Mouse (Mus musculus) spleen, embryonic (tissue): ENCODE data around the gene Khdrbs1.

Experiments
- CTCF ChIA-PET: fragments of 350-600 bp; sonication (Branson Sonifier 250); formaldehyde crosslinking; loops from one replicate; lab custom pipeline; 2022; lab: Charles Lee

Gene Khdrbs1

DNA sequence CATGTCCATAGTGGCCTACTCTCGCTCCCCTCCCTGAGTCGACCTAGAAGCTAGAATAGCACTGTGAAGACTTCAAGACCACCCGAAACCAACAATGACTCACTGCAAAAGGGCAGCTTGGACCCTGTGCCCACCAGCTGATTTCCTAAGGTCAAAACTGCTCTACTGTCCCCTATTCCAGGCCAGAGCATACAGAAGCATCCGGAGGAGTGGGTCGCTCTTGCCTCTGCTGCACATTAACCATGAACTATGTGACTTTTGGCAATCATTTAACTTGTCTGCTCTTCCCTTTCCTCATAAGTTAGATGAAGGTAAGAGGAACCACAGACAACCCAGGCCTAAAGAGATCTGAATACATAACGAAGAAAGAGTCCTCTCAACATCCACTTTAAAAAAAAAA is 57.6 kb downstream of the Khdrbs1 start:
- CTCF ChIA-PET = no interaction called here

- CTCF ChIA-PET = no interaction called here
Measured at GRCm38 (mm10) chr4:129683901-129684493, 58.1 kb downstream of the Khdrbs1 start.

DNA sequence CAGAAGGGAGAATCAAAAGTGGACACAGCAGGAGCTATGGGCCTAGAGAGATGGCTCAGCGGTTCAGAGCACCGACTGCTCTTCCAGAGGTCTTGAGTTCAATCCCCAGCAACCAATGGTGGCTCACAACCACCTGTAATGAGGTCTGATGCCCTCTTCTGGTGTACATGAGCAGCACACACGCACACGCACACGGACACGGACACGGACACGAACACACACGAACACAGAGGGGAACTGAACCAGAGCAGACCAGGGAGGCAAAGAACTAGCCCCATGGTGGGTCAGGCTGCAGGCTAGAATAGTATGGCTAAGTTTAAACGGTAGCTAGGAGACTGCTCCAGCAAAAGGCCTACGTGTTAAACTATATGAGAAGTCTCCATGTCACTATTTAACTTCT is 60.3 kb downstream of the Khdrbs1 start:
- CTCF ChIA-PET = interaction anchor here (0.7 kb wide), 1 partner anchor 481 kb away, joined by 6 read pairs; no protein-coding TSS in a partner anchor

- CTCF ChIA-PET = interaction anchor here (0.7 kb wide), 1 partner anchor 104 kb away, joined by 3 read pairs; no protein-coding TSS in a partner anchor
Measured at GRCm38 (mm10) chr4:129672878-129673449, 69.1 kb downstream of the Khdrbs1 start.

DNA sequence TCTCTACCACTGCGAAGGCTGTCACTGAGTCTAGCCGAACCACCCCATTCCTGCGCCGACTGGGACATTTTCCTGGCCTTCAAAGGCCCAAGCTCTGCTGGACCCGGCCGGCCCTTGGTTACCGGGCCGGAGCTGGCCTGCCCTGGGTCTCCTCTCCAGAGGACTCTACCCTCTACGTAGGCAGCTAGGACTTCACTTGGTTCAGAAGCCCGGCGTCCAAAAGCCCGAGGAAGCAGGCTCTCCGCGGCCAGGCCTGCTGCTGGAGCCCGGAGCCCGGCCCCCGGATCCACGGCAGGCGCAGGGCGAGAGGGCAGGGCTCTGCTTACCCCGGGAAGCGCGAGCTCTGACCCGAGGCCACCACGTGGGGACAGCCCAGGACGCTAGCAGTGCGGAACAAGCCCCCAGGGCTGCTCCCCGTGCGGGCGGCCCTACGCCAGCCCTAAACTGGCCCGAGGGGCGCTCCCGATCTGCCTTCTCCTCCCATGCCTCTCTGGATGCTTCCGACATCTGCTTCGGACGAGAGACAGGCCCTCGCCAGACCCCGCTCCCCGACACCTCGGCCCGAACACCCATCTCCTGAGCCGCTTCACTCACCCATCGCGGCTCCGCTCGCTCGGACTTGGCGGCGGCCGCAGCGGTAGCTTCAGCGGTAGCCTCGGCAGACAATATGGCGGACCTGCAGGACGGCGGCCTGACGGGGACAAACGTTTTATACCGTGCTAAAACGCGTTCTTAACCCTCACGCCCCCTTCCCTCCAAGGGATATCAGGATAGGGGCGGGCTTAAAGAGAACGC is 69.8 kb downstream of the Khdrbs1 start, which contains the start of gene Kpna6:
Gene Kpna6 (minus strand): TSS at position 685 of the 795 bp plus-strand sequence.
- CTCF ChIA-PET = interaction anchor here (0.6 to 0.7 kb wide), 2 partner anchors 105 to 137 kb away, joined by 3 read pairs; no protein-coding TSS in a partner anchor

DNA sequence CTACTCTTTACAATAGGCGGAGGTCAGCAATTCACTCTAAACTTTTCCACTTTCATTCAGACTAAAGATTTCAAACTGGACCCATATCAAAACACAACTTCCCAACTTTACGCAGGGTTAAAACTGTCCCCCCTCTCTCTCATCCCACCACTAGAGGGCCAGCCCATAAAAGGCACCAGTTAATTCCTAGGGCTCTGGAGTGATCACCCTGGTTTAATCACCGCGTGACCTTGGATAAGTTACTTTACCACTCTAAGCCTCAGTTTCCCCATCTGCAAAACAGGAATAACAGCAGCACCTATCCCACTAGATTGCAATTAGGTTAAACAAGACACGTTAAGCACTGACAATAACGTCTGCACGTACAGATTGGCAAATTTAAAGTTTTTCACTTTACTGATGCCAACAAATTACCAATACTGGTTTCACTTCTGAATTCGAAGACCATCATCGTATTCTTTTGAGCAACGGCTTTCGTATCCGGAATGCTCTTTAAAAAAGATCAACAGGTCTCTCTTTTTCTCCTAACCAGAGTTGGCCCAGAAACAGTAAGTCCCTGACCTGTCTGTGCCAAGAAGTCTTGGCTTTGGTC is 70.5 kb downstream of the Khdrbs1 start:
- CTCF ChIA-PET = interaction anchor here (0.6 kb wide), 1 partner anchor 138 kb away, joined by 3 read pairs; no protein-coding TSS in a partner anchor

GRCm38 (mm10) chr4:129662255-129662813 is 79.8 kb downstream of the Khdrbs1 start:
- CTCF ChIA-PET = no interaction called here

DNA sequence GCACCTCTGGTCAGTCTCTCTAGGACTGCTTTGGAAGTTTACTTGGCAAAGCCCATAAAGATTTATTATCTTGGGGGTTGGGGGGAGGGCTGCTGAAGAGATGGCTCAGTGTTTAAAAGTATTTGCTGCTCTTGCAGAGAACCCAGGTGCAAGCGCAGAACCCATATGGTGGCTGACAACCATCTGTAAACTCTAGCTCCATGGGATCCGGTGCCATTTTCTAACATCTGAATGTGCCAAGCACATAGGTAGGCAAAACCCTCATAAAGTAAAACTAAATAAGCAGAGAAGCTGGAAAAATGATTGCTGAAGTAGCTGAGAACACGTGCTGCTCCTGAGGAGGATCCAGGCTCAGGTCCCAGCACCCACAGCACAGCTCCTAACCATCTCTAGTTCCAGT is 80.5 kb downstream of the Khdrbs1 start:
- CTCF ChIA-PET = no interaction called here

DNA sequence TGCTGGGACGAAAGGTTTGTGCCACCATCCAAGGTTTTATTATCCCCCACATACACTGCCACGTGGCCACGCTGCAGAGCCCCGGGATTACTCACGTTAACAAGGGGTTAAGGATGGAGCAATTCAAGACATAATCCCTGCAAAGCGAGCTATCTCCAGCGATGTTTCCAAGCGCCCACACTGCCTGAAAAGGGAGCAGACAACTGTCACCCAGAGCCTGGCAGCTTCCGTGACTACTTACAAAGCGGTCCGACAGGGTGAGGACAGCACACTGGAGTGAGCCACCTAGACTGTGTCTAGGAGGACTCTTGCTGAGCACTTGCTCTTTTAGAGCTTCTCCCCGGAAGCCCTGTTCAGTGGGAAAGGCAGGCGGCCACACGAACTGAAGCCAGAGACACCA is 87.3 kb downstream of the Khdrbs1 start:
- CTCF ChIA-PET = interaction anchor here (0.5 kb wide), 1 partner anchor 391 kb away, joined by 6 read pairs; no protein-coding TSS in a partner anchor
